Mouse (Mus musculus) ES-Bruce4 (cell line): ENCODE measurements around the gene Ing2.

Source experiments
- CTCF ChIP-seq: IDR thresholded peaks from one replicate; pipeline ENCODE4 v1.8.1; 2011; ENCODE audit warnings: low read depth, low read length
- EP300 ChIP-seq: IDR thresholded peaks from 2 replicates; pipeline ENCODE4 v1.6.1; 2011; ENCODE audit warnings: low read depth, low read length; ENCODE audit not compliant: insufficient read depth
- POLR2A ChIP-seq: IDR thresholded peaks from one replicate; pipeline ENCODE4 v1.8.1; 2011; ENCODE audit warnings: low read length; ENCODE audit not compliant: insufficient read depth

- TF ChIP-seq POLR2A (no peak), EP300 (no peak), CTCF (no peak)
These were observed 1.1 kb downstream of the Ing2 start for GRCm38 (mm10) chr8:47674140-47674776.
